Mouse (Mus musculus) midbrain, embryonic 13.5 days (tissue): ENCODE measurements around the gene 1110051M20Rik. TPM values are rescaled to one million over a fixed set of nuclear protein-coding genes. Genes with fewer than 3 reads are reported as not detected.

ENCODE experiments used
- ATAC-seq: fragments of 200-750 bp; cut with Nextera tagmentation; 2 replicates; pipeline ENCODE4 v1.8.0; 2017; ENCODE audit warnings: mild to moderate bottlenecking, moderate TSS enrichment, moderate library complexity
- H3K27ac ChIP-seq: fragments of 300-500 bp; sonication (generic); 2 replicates; pipeline ENCODE4 v1.5.1; 2015; ENCODE audit warnings: inconsistent platforms, mild to moderate bottlenecking, moderate library complexity
- H3K27me3 ChIP-seq: fragments of 300-500 bp; sonication (generic); 2 replicates; pipeline ENCODE4 v1.6.1; 2015; ENCODE audit warnings: mild to moderate bottlenecking, inconsistent platforms
- H3K36me3 ChIP-seq: fragments of 300-500 bp; sonication (generic); 2 replicates; pipeline ENCODE4 v1.6.1; 2015; ENCODE audit warnings: mild to moderate bottlenecking, inconsistent platforms
- H3K4me1 ChIP-seq: fragments of 300-500 bp; sonication (generic); replicated peaks from 2 replicates; pipeline ENCODE4 v1.6.1; 2015; ENCODE audit warnings: inconsistent platforms
- H3K4me2 ChIP-seq: fragments of 300-500 bp; sonication (generic); replicated peaks from 2 replicates; pipeline ENCODE4 v1.6.1; 2015; ENCODE audit warnings: moderate library complexity, mild to moderate bottlenecking, inconsistent platforms
- H3K4me3 ChIP-seq: fragments of 300-500 bp; sonication (generic); replicated peaks from 2 replicates; pipeline ENCODE4 v1.5.1; 2015; ENCODE audit warnings: mild to moderate bottlenecking, inconsistent platforms
- H3K9ac ChIP-seq: fragments of 300-500 bp; sonication (generic); replicated peaks from 2 replicates; pipeline ENCODE4 v1.6.1; 2015; ENCODE audit warnings: mild to moderate bottlenecking, inconsistent platforms
- H3K9me3 ChIP-seq: fragments of 300-500 bp; sonication (generic); 2 replicates; pipeline ENCODE4 v1.6.1; 2016; ENCODE audit warnings: mild to moderate bottlenecking, inconsistent platforms
- WGBS: fragments of 180-500 bp; shearing (Covaris S2); methylation state at CpG from one replicate; pipeline ENCODE4 v1.1.7; 2015; 5-methylcytosine and 5-hydroxymethylcytosine counted together
- polyA plus RNA-seq: library from polyadenylated mRNA; unstranded; fragments of >200 nt; fragmentation: Nextera tagmentation; extraction: Ambion mirVana; gene quantifications from 2 replicates; pipeline ENCODE4 v1.2.1, GENCODE M21; 2015

Gene 1110051M20Rik
- polyA plus RNA-seq, 1 experiment from 2014 or later: 147 TPM

DNA sequence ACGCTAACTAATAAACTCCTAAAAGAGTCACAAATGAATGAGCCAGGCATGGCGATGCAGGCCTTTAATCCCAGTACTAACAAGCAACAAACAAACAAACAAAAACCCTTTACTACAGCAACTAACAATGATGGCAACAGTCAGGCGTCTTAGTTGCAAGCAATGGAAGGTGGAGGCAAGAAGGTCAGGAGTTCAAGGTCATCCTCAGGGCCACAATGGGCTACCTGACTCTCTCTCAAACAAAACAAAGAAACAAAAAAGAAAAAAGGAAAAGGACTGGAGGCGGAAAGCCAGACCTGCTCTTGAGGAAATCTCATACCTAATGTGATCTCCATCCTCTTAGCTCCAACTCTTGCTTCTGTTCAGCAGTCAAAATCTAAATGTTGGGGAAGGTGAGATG lies 39.4 kb downstream of the 1110051M20Rik start:
- no peak for ATAC-seq
- no peak overlapping the region for H3K4me3 ChIP-seq
- no peak overlapping the region for H3K27ac ChIP-seq
- no peaks in the 10 kb centered on the region for H3K36me3 ChIP-seq
- H3K9ac ChIP-seq: no peak overlapping the region
- H3K4me2 ChIP-seq: no peak overlapping the region
- H3K27me3 ChIP-seq: no peaks in the 10 kb centered on the region
- peaks cover 3% of the 10 kb centered on the region for H3K4me1 ChIP-seq
- H3K9me3 ChIP-seq: no peaks in the 10 kb centered on the region
- 87% methylated on average over 4 of the region's 4 CpGs for WGBS

DNA sequence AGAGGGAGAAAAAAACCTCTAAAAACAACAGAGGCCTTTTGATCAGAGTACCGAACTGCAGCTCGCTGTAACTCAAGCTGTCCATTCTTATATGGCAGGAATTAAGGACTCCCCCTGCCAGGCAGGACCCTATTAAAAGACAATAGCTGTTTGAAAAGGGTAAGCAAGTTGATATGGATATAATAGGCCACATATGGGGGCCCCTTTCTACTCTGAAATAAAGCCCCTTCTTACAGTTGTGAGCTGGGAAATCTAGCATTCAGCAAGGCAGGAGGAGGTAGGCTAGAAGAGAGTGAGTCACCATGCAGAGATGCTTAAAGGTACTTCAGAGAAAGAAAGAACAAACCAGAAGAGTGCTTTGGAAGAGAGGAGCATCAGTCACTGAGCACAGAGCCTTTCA lies 44.8 kb downstream of the 1110051M20Rik start:
- no peaks in the 10 kb centered on the region for H3K9me3 ChIP-seq
- H3K27me3 ChIP-seq: no peaks in the 10 kb centered on the region
- H3K9ac ChIP-seq: no peak overlapping the region
- H3K4me1 ChIP-seq: peaks cover 20% of the 10 kb centered on the region
- no peak overlapping the region for H3K4me2 ChIP-seq
- ATAC-seq: peak; percentile 87
- H3K27ac ChIP-seq: peak overlapping the region; percentile 68
- WGBS: 6% methylated on average over 2 of the region's 2 CpGs
- no peak overlapping the region for H3K4me3 ChIP-seq
- H3K36me3 ChIP-seq: no peaks in the 10 kb centered on the region

DNA sequence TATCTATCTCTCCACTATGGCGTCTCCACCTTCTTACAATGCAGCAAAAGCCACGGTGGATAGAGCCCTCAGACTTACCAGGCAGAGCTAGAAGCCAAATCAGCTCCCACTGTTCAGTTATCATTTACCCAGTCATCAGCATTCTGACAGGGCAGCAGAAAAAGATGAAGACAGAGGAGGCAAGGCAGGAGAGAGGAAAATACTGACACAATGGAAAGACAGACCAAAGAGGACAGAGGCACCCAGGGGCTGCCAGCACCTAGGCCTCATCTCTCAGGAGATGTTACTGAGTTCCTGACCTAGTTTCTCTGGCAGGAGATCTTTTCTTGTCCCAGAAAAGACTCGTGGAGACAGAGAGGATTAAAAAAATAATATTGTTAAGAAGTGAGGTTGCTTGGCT lies 45.3 kb downstream of the 1110051M20Rik start:
- no peaks in the 10 kb centered on the region for H3K36me3 ChIP-seq

DNA sequence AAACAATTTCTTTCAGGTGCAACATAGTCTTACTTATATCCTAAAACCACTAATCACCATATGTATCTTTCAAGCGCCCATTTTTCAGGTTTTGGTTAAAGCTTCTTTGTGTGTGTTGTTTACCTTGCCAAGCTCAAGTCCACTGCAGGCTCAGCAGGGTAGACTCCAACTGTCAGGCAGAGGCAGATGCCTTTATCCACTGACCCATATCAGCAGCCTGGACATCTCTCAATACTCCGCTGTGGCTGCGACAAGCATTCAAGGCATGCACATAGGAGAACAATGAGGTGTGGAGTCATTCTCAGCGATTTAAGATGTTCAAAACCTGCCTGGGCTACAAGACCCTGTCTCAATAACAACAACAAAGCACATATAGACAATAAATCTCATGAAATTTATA lies 50.4 kb downstream of the 1110051M20Rik start:
- Histone ChIP-seq H3K4me3 (no peak overlapping the region), H3K27ac (no peak overlapping the region), H3K4me1 (peaks cover 13% of the 10 kb centered on the region), H3K9ac (no peak overlapping the region), H3K4me2 (no peak overlapping the region), H3K36me3 (no peaks in the 10 kb centered on the region), H3K27me3 (no peaks in the 10 kb centered on the region), H3K9me3 (no peaks in the 10 kb centered on the region)
- no peak for ATAC-seq
- WGBS: 42% methylated on average over 4 of the region's 4 CpGs

More for the DNA sequence above, 45.3 kb downstream of the 1110051M20Rik start:
- no peaks in the 10 kb centered on the region for H3K27me3 ChIP-seq
- no peak overlapping the region for H3K4me2 ChIP-seq
- peak overlapping the region; percentile 68 for H3K27ac ChIP-seq
- H3K9me3 ChIP-seq: no peaks in the 10 kb centered on the region
- H3K9ac ChIP-seq: no peak overlapping the region
- WGBS: 25% methylated on average over 3 of the region's 3 CpGs
- peaks cover 25% of the 10 kb centered on the region for H3K4me1 ChIP-seq
- peak; percentile 55 for ATAC-seq
- no peak overlapping the region for H3K4me3 ChIP-seq

DNA sequence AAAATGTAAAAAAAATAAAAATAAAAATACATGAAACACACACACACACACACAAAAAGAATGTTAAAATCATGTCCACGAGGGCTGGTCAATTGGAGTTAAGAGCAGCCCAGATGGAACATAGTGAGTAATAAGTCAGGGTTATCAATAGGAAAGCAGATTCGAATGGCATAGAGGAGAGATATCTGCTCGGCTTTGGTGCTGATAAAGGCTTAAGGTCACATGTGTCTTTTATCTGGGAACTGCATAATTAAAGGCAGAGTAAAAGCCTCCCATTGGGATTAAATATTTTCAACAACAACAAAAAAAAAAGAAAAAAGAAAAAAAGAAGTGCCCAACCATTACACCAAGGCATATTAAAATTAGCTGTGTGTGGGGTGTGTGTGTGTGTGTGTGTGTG lies 55.8 kb downstream of the 1110051M20Rik start:
- Histone ChIP-seq H3K4me2 (no peak overlapping the region), H3K27ac (no peak overlapping the region), H3K4me1 (peaks cover 22% of the 10 kb centered on the region), H3K36me3 (no peaks in the 10 kb centered on the region), H3K9ac (no peak overlapping the region), H3K27me3 (no peaks in the 10 kb centered on the region), H3K4me3 (no peak overlapping the region), H3K9me3 (no peaks in the 10 kb centered on the region)
- 48% methylated on average over 3 of the region's 3 CpGs for WGBS
- ATAC-seq: no peak

DNA sequence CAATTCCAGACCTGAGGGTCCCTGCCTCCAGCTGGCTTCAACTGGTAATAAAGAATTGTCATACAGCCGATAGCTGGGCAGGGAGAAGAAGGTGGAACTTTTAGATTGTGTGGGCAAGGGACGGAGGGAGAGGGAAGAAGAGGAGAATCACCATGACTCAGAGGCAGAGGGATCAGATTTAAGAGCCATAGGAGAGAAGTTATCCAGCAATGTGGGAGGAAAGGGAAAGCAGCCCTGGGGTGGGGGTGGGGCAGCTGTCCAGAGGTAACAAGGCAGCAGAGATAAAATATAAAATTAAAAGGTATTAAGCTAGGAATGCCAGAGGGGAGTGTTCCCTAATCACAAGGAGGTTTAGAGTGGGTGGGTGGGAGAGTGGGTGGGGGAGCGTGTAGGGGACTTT lies 56.2 kb downstream of the 1110051M20Rik start:
- Histone ChIP-seq H3K4me1 (peaks cover 22% of the 10 kb centered on the region), H3K4me3 (no peak overlapping the region), H3K9ac (no peak overlapping the region), H3K9me3 (no peaks in the 10 kb centered on the region), H3K36me3 (no peaks in the 10 kb centered on the region), H3K27ac (no peak overlapping the region), H3K27me3 (no peaks in the 10 kb centered on the region), H3K4me2 (no peak overlapping the region)
- WGBS: 51% methylated on average over 3 of the region's 3 CpGs
- no peak for ATAC-seq

DNA sequence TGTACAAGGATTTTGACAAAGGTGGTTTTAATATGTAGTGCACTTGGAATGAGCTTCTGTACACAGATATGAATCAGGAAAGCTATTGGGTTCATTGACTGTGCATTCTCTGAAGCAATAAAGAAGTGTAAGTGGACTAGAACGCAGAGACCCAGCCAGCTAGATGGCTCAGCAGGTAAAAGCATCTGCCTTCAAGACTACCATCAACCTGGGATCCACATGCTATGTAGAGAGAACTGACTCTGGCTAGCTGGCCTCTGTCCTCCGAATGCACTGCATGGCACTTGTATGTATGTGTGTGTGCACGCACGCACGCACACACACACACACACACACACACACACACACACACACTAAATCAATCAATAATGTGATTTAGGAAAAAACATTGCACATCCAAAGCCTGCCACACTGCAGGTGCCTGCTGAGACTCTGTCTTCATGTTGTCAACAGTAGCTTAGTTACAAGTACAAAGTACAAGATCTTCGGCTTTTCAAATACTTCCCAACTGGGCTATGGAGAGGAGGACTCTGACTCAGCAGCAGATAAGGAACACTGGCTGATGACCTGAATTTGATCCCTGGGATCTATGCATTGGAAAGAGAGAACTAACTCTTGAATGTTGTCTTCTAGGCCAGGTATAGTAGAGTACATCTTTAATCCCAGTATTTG lies 57.1 kb downstream of the 1110051M20Rik start:
- Histone ChIP-seq H3K27me3 (no peaks in the 10 kb centered on the region), H3K4me1 (peaks cover 22% of the 10 kb centered on the region), H3K36me3 (no peaks in the 10 kb centered on the region), H3K9ac (no peak overlapping the region), H3K27ac (no peak overlapping the region), H3K9me3 (no peaks in the 10 kb centered on the region), H3K4me3 (no peak overlapping the region), H3K4me2 (no peak overlapping the region)
- ATAC-seq: no peak
- 94% methylated on average over 6 of the region's 6 CpGs for WGBS

DNA sequence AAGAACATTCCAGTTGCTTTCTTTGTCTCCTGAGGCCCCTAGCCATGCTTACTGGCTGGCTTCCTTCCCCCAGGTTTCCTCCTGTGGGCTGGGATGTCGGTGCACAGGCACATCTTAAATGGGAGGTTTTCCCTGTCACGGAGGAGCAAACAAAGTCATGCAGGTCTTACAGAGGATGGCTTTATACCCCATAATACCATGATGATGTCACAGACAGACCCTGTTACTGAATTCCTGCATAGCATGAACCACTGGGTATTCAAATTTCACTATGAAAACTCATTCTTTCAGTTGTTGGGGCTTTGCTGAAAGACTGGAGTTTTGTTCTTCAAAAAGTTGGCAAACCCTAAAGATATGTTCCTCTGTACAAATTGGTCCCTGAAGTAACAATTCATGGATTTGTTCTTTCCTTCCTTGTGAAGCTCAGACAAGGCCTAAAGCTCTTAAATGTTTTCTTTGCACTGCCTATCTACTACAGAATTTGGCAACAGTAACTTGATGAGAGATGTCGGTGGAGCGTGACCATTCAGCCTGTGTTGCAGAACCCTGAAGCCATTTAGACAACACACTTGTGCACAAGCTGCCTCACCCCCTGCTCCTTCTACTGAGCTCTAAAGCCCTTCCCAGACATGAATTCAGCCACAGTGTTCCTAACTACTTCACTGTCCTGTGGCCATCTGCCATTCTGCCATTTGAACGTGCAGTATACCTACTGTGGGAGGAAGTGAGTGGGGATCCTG lies 57.8 kb downstream of the 1110051M20Rik start:
- H3K27ac ChIP-seq: no peak overlapping the region
- no peak overlapping the region for H3K9ac ChIP-seq
- H3K4me1 ChIP-seq: peaks cover 22% of the 10 kb centered on the region
- WGBS: 67% methylated on average over 5 of the region's 5 CpGs
- ATAC-seq: no peak
- no peaks in the 10 kb centered on the region for H3K27me3 ChIP-seq
- no peak overlapping the region for H3K4me3 ChIP-seq
- no peaks in the 10 kb centered on the region for H3K9me3 ChIP-seq
- H3K4me2 ChIP-seq: no peak overlapping the region
- H3K36me3 ChIP-seq: no peaks in the 10 kb centered on the region

DNA sequence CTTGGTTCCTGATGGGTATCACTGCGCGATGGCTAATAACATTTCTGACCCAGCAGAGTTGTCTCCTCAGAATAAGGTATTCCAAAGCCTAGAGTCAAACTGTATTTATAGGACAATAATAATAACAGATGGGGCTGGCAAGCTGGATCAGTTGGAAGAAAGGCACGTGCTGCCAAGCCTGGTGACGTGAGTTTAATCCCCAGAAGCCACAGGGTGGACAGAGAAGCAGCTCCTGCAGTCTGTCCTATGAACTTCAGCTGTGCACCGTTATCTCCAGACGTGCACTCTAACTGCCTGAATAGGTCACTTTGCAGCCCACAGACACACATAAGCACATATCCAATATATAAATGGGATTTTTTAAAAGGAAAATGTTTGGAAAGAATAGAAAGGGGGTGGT lies 61.2 kb downstream of the 1110051M20Rik start:
- no peak for ATAC-seq
- no peaks in the 10 kb centered on the region for H3K27me3 ChIP-seq
- no peaks in the 10 kb centered on the region for H3K9me3 ChIP-seq
- H3K27ac ChIP-seq: no peak overlapping the region
- 0 out of 2 replicates have a peak, but pooled peaks cover 17% of the 10 kb centered on the region for H3K36me3 ChIP-seq
- no peak overlapping the region for H3K4me2 ChIP-seq
- H3K9ac ChIP-seq: no peak overlapping the region
- peaks cover 15% of the 10 kb centered on the region for H3K4me1 ChIP-seq
- 81% methylated on average over 6 of the region's 6 CpGs for WGBS
- no peak overlapping the region for H3K4me3 ChIP-seq

DNA sequence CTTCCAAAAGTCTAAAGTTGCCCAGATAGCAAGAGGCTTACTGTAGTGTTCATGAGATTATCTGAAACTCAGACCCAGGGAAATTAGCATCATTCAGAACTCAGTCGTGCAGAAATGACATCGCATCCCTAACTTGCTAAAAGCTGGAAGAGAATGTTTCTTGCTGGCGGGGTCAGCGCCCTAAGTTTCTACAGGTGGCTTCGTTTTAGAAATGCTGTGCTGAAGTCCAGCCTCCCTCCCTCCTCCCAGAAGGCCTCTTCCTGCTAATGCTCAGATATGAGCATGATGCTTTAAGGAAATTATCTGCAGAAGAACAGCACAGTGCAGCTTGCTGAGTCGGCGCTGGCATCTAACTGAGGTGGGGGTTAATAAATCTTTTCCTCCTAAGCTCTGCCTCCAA lies 67.5 kb downstream of the 1110051M20Rik start:
- Histone ChIP-seq H3K9me3 (no peaks in the 10 kb centered on the region), H3K9ac (no peak overlapping the region), H3K4me1 (peaks cover 13% of the 10 kb centered on the region), H3K36me3 (0 out of 2 replicates have a peak, but pooled peaks cover 17% of the 10 kb centered on the region), H3K27ac (peak overlapping the region; percentile 5; the same call in 1 of the 2 replicates), H3K4me3 (no peak overlapping the region), H3K27me3 (no peaks in the 10 kb centered on the region), H3K4me2 (no peak overlapping the region)
- ATAC-seq: no peak
- 28% methylated on average over 7 of the region's 7 CpGs for WGBS

DNA sequence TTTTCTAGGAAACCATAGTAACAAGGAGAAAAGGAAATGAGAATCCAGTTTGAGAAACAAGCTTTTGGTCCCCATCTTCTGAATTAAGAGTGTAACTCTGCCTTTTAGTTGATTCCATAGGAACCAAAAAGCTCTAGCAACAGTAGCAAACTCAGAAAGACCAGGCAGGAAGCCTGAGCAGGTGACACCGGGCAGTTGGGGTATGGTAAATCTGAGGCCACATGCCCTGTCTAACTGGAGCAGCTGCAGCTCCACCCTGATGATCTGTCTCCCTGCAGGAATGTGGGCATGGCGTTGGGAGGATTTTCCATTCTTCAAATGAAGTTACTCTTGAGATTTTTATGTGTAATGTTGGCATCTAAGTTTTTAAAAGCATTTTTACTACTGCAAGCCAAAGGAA lies 74.2 kb downstream of the 1110051M20Rik start:
- H3K4me3 ChIP-seq: no peak overlapping the region
- H3K27ac ChIP-seq: no peak overlapping the region
- WGBS: 84% methylated on average over 2 of the region's 2 CpGs
- H3K36me3 ChIP-seq: 0 out of 2 replicates have a peak, but pooled peaks cover 6% of the 10 kb centered on the region
- no peaks in the 10 kb centered on the region for H3K27me3 ChIP-seq
- H3K9ac ChIP-seq: no peak overlapping the region
- H3K9me3 ChIP-seq: no peaks in the 10 kb centered on the region
- no peaks in the 10 kb centered on the region for H3K4me1 ChIP-seq
- no peak overlapping the region for H3K4me2 ChIP-seq
- ATAC-seq: no peak

DNA sequence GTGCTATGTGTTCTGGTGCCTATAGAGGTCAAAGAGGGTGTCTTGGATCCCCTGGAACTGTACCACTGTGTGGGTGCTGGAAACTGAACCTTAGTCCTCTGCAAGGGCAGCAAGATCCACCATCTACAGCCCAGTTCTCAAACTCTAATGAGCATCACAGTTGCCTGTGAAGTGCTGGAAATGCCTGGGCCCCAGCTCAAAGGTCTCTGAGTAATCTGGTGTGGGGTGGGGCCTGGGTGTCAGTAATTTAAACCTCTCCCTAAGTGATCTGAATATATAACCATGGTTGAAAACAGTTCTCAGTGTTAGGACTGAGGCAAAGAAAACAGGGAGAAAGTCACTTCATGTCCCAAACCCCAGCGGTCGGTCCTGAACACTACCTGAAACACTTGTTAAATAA lies 81.2 kb downstream of the 1110051M20Rik start:
- Histone ChIP-seq H3K9me3 (no peaks in the 10 kb centered on the region), H3K27me3 (no peaks in the 10 kb centered on the region), H3K36me3 (0 out of 2 replicates have a peak, but pooled peaks cover 9% of the 10 kb centered on the region), H3K4me3 (no peak overlapping the region), H3K27ac (no peak overlapping the region), H3K4me1 (peaks cover 5% of the 10 kb centered on the region; the same call in 1 of the 2 replicates), H3K9ac (no peak overlapping the region), H3K4me2 (no peak overlapping the region)
- 100% methylated on average over 2 of the region's 2 CpGs for WGBS
- no peak for ATAC-seq
